Mouse (Mus musculus) limb, embryonic 11.5 days (tissue): ENCODE measurements around the gene Dapp1. TPM values are rescaled to one million over a fixed set of nuclear protein-coding genes. Genes with fewer than 3 reads are reported as not detected.
"Not testable (repeated sequence)": the region's sequence is repeated elsewhere in the genome, so short reads cannot be mapped to it uniquely, and the experiment has no call there.

Experiments used
- ATAC-seq: fragments of 200-750 bp; cut with Nextera tagmentation; 2 replicates; pipeline ENCODE4 v1.8.0; 2017; ENCODE audit warnings: low read depth; ENCODE audit not compliant: insufficient number of reproducible peaks, low FRiP score, low TSS enrichment
- DNase-seq: peaks from one replicate; pipeline ENCODE4 v3.0.0-alpha.2; 2015; ENCODE audit warnings: low spot score
- H3K27ac ChIP-seq: fragments of 300-500 bp; sonication (generic); replicated peaks from 2 replicates; pipeline ENCODE4 v1.5.1; 2014; ENCODE audit warnings: low read depth, mild to moderate bottlenecking, low read length
- H3K27me3 ChIP-seq: fragments of 300-500 bp; sonication (generic); 2 replicates; pipeline ENCODE4 v1.6.1; 2014; ENCODE audit warnings: mild to moderate bottlenecking, low read length, mixed read lengths; ENCODE audit not compliant: control insufficient read depth, insufficient read depth
- H3K36me3 ChIP-seq: fragments of 300-500 bp; sonication (generic); 2 replicates; pipeline ENCODE4 v1.6.1; 2014; ENCODE audit warnings: mild to moderate bottlenecking, low read length, moderate library complexity, mixed read lengths; ENCODE audit not compliant: control insufficient read depth, insufficient read depth
- H3K4me1 ChIP-seq: fragments of 300-500 bp; sonication (generic); 2 replicates; pipeline ENCODE4 v1.6.1; 2014; ENCODE audit warnings: low read length, mixed read lengths; ENCODE audit not compliant: control insufficient read depth, insufficient read depth
- H3K4me2 ChIP-seq: fragments of 300-500 bp; sonication (generic); 2 replicates; pipeline ENCODE4 v1.6.1; 2014; ENCODE audit warnings: low read depth, mild to moderate bottlenecking, moderate library complexity; ENCODE audit not compliant: severe bottlenecking
- H3K4me3 ChIP-seq: fragments of 300-500 bp; sonication (generic); 2 replicates; pipeline ENCODE4 v1.5.1; 2014; ENCODE audit warnings: low read depth, low read length
- H3K9ac ChIP-seq: fragments of 300-500 bp; sonication (generic); 2 replicates; pipeline ENCODE4 v1.6.1; 2014; ENCODE audit warnings: mild to moderate bottlenecking, low read length
- H3K9me3 ChIP-seq: fragments of 300-500 bp; sonication (generic); 2 replicates; pipeline ENCODE4 v1.6.1; 2016; ENCODE audit warnings: low read length; ENCODE audit not compliant: control insufficient read depth
- WGBS: fragments of 180-500 bp; shearing (Covaris S2); extraction: QIAGEN DNeasy Blood & Tissue Kit; methylation state at CpG from one replicate; pipeline ENCODE4 v1.1.7; 2014; 5-methylcytosine and 5-hydroxymethylcytosine counted together
- polyA plus RNA-seq: library from polyadenylated mRNA; unstranded; fragments of >200 nt; fragmentation: Nextera tagmentation; extraction: Ambion mirVana; gene quantifications from 2 replicates; pipeline ENCODE4 v1.2.1, GENCODE M21; 2014

The Dapp1 gene
- polyA plus RNA-seq, 1 experiment from 2014 or later = 3.0 TPM

DNA sequence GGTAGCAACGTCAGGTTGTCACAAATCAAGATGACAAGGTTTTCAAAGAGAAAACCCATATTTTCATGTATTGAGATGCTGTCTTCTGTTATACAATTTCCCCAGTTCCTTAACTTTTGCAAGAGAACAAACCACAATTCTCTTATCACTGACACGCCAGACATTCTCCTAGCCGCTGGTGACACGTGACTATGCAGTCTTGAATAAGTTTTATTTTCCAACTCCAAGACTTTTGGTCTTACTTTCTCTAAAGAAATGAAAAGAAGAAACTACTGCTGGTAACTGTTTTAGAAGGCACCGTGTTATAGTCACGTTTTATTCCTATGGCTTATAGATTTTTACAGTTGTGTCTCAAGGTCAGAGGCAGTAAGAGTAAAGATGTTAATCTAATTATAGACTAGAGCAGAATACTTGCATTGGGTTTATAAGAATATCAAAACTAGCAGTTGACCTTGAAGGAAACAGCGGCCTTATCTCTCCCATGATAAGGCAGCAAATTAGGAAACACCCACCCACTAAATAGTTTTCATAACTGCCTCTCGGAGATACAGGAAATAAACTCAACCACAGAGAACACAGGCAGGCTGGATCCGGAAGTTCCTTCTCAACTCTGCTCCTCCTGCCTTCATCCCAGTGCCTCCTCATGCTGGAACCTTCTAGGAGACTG is 12.4 kb downstream of the Dapp1 start:
- no peak overlapping the region for H3K4me3 ChIP-seq
- no peaks in the 10 kb centered on the region for H3K4me1 ChIP-seq
- no peak for ATAC-seq
- WGBS = 92% methylated on average over 9 of the region's 9 CpGs
- H3K27ac ChIP-seq = no peak overlapping the region
- H3K9ac ChIP-seq = no peak overlapping the region
- H3K27me3 ChIP-seq = no peaks in the 10 kb centered on the region
- H3K4me2 ChIP-seq = no peak overlapping the region
- H3K36me3 ChIP-seq = no peaks in the 10 kb centered on the region
- DNase-seq = no peak
- H3K9me3 ChIP-seq = no peaks in the 10 kb centered on the region

DNA sequence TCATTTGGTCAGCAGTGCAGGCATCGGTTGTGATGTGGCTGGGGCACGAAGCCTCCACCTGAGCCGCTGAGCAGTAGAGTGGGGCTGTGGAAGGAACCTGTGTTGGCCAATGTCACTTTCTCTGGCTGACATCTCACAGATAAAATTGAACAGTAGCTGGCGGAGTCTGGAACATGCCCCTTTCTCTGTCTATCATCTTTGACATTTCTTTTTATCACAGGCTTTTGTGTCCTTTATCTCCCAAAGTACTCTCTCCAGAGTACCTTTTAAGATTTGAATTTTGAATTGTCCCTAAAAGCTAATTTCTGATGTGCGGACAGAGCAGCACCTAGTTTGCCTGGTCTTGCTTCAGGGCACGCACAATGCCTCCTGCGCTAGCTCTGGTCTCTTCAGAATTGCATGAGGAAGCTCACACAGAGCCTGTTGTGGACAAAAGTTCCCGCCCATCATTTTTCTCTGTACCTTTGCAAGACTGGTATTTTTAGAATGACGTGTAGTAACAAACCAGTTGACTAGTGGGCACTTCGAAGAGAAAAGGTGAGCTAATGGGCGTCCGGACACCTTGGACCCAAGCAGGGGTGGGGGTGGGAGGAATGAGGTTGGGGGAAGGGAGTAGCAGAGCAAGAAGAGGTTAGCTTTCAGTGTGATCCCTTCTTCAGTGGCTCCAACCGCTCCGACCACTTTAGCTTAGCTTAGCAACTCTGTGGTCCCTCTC is 13.1 kb downstream of the Dapp1 start:
- Histone ChIP-seq H3K27me3 (no peaks in the 10 kb centered on the region), H3K36me3 (no peaks in the 10 kb centered on the region), H3K4me3 (no peak overlapping the region), H3K4me1 (no peaks in the 10 kb centered on the region), H3K9me3 (no peaks in the 10 kb centered on the region), H3K27ac (no peak overlapping the region), H3K9ac (no peak overlapping the region), H3K4me2 (no peak overlapping the region)
- DNase-seq (no peak), ATAC-seq (no peak)
- WGBS = 87% methylated on average over 14 of the region's 14 CpGs

DNA sequence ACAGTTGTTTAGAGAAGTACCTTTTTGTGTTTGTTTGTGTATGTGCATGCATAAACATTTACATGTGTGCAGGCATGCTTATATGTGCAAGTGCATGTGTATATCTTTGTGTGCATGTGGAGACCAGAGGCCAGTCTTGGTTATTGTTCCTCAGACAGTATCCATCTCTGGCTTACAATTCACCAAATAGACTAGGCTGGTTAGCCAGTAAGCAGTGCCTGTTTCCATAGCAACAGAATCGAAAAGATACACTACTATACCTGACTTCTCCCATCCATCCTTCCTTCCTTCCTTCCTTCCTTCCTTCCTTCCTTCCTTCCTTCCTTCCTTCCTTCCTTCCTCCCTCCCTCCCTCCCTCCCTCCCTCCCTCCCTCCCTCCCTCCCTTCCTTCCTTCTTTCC is 17.3 kb downstream of the Dapp1 start:
- not testable (repeated sequence) for H3K27me3 ChIP-seq, ATAC-seq, DNase-seq, H3K9ac ChIP-seq, H3K4me1 ChIP-seq, H3K36me3 ChIP-seq, H3K9me3 ChIP-seq, H3K27ac ChIP-seq, H3K4me3 ChIP-seq, H3K4me2 ChIP-seq
- 74% methylated on average over 1 of the region's 1 CpGs for WGBS

DNA sequence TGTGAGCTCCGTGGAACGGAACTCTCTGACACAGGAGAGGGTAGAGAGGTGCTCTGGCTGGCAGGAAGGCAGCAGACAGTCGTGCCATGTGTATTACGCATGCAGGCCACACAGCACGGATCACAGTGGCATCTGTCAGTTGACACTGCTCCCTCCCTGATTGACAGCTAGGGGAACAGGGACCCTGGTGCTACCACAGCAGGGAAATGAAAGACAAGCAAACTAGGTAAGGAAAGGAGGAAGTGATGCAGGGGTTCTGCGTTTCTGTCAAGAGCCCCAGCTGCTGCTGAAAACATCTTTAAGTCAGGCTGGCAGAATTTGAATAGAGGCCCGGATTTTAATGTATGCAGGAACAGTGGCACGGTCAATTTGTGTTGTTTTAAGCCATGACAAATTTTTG is 17.8 kb downstream of the Dapp1 start:
- H3K36me3 ChIP-seq = no peaks in the 10 kb centered on the region

DNA sequence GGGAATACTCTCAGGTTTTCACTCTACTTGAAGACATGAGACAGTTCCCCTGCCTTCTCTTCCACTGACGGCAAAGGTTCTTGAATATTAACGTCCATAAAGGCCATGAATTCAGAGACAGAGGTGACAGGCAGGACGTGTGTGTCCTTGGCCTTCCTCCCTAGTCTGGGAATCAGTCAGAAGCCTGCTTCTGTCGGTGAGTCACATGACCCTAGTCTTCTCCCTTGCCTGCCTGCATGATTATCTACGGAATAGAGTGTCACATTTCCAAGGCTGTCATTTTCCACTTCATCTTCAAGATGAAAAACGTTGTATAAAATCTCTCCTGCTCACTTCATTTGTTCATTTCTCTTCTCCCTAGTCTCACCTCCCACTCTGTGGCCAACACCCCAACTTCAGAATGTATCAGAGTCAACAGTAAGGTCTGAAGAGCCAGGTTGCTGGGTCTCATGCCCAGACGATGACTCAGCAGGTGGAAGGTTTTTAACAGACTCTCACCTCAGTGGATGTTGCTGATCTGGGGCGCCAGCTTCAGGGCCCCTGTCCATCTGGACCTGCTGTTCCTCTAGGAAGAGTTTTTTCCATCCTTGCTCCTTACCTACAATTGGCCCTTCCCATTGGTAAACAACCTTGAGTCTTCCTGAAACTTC is 19.5 kb downstream of the Dapp1 start:
- Histone ChIP-seq H3K4me3 (no peak overlapping the region), H3K27ac (no peak overlapping the region), H3K4me2 (no peak overlapping the region), H3K9me3 (no peaks in the 10 kb centered on the region), H3K36me3 (no peaks in the 10 kb centered on the region), H3K27me3 (no peaks in the 10 kb centered on the region), H3K9ac (no peak overlapping the region), H3K4me1 (no peaks in the 10 kb centered on the region)
- WGBS = 73% methylated on average over 8 of the region's 8 CpGs
- DNase-seq = no peak
- ATAC-seq = no peak

More for the DNA sequence above, 17.8 kb downstream of the Dapp1 start:
- H3K4me2 ChIP-seq = no peak overlapping the region
- whole genome bisulfite sequencing = 81% methylated on average over 8 of the region's 8 CpGs
- H3K9ac ChIP-seq = no peak overlapping the region
- H3K4me1 ChIP-seq = no peaks in the 10 kb centered on the region
- no peaks in the 10 kb centered on the region for H3K27me3 ChIP-seq
- H3K9me3 ChIP-seq = no peaks in the 10 kb centered on the region
- no peak for DNase-seq
- H3K4me3 ChIP-seq = no peak overlapping the region
- no peak overlapping the region for H3K27ac ChIP-seq
- no peak for ATAC-seq

DNA sequence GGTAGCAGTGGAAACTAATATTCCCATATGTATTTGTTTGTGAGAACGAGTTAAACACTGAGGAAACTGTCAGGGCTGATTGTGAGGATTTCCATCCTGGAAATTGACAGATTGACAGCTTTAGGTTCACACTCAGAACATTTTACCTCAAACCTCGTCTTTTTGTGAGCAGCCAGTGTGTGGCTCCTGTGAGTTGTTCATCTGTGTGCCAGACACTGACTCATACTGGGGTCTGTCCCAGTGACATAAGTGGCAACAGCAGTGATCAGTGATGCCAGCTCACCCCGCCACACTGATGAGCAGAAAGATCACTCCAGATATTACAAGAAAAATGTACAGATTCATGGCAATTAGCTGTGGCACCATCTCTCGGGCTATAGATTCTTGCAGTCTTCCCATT is 21.9 kb downstream of the Dapp1 start:
- H3K4me1 ChIP-seq = no peaks in the 10 kb centered on the region
- no peaks in the 10 kb centered on the region for H3K9me3 ChIP-seq
- WGBS = 76% methylated on average over 4 of the region's 4 CpGs
- no peak for ATAC-seq
- no peaks in the 10 kb centered on the region for H3K27me3 ChIP-seq
- no peak overlapping the region for H3K4me2 ChIP-seq
- H3K4me3 ChIP-seq = no peak overlapping the region
- no peak for DNase-seq
- H3K36me3 ChIP-seq = no peaks in the 10 kb centered on the region
- H3K27ac ChIP-seq = no peak overlapping the region
- H3K9ac ChIP-seq = no peak overlapping the region

DNA sequence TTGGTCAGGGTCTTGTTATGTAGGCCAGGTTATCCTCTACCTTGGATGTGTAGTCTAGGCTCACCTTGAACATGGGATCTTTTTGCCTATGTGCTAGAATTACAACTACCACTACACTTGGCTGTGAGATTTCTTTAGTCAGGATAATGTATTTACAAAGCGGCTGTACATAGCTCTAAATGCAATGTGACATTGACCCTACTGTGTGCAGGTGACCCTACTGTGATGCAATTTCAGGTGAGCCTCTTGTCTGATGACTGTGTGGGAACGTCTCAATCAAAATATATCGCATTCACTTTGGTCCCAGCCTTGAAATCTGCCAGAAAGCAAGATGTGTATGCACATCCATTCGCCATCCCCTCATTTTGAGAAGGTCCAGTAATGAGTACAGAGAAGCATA is 23.0 kb downstream of the Dapp1 start:
- Histone ChIP-seq H3K27me3 (no peaks in the 10 kb centered on the region), H3K4me1 (no peaks in the 10 kb centered on the region), H3K4me2 (no peak overlapping the region), H3K4me3 (no peak overlapping the region), H3K9me3 (no peaks in the 10 kb centered on the region), H3K9ac (no peak overlapping the region), H3K27ac (no peak overlapping the region), H3K36me3 (no peaks in the 10 kb centered on the region)
- WGBS = 91% methylated on average over 4 of the region's 4 CpGs
- no peak for ATAC-seq
- DNase-seq = no peak

DNA sequence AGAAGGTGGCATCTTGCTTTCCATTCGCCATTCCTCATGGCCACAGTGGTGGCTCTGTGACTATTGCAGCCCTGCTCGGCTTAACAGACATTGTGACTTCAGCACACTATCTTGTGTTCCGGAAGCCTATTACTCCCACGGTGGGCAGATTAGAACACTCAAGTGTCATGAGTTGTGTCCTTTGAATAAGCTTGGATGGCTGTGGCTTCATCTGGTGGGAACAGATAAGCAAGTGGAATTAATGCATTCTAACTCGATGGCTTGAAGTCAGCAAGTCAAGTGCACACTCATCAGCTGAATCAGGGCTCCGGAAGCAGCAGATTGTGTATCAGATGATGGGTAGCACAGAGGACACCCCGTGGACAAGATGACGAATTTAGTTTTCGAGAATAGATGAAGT is 23.5 kb downstream of the Dapp1 start:
- Histone ChIP-seq H3K4me1 (no peaks in the 10 kb centered on the region), H3K27me3 (no peaks in the 10 kb centered on the region), H3K4me3 (no peak overlapping the region), H3K9ac (no peak overlapping the region), H3K9me3 (no peaks in the 10 kb centered on the region), H3K36me3 (no peaks in the 10 kb centered on the region), H3K4me2 (no peak overlapping the region), H3K27ac (no peak overlapping the region)
- 90% methylated on average over 9 of the region's 9 CpGs for WGBS
- ATAC-seq (no peak), DNase-seq (no peak)
